Mouse (Mus musculus) neural tube, embryonic 15.5 days (tissue): ENCODE measurements around the gene Ttf2. TPM values are rescaled to one million over a fixed set of nuclear protein-coding genes. Genes with fewer than 3 reads are reported as not detected.

Source experiments
- ATAC-seq: fragments of 200-750 bp; cut with Nextera tagmentation; 2 replicates; pipeline ENCODE4 v1.8.0; 2017; ENCODE audit warnings: mild to moderate bottlenecking, moderate TSS enrichment, moderate library complexity; ENCODE audit not compliant: low FRiP score
- H3K27ac ChIP-seq: fragments of 300-500 bp; sonication (generic); replicated peaks from 2 replicates; pipeline ENCODE4 v1.5.1; 2015; ENCODE audit warnings: mild to moderate bottlenecking, inconsistent platforms
- H3K27me3 ChIP-seq: fragments of 300-500 bp; sonication (generic); replicated peaks from 2 replicates; pipeline ENCODE4 v1.6.1; 2015; ENCODE audit warnings: inconsistent platforms
- H3K36me3 ChIP-seq: fragments of 300-500 bp; sonication (generic); 2 replicates; pipeline ENCODE4 v1.6.1; 2015; ENCODE audit warnings: inconsistent platforms
- H3K4me1 ChIP-seq: fragments of 300-500 bp; sonication (generic); 2 replicates; pipeline ENCODE4 v1.6.1; 2015; ENCODE audit warnings: inconsistent platforms
- H3K4me2 ChIP-seq: fragments of 300-500 bp; sonication (generic); 2 replicates; pipeline ENCODE4 v1.6.1; 2015; ENCODE audit warnings: inconsistent platforms, mild to moderate bottlenecking, moderate library complexity
- H3K4me3 ChIP-seq: fragments of 300-500 bp; sonication (generic); replicated peaks from 2 replicates; pipeline ENCODE4 v1.5.1; 2015; ENCODE audit warnings: mild to moderate bottlenecking, inconsistent platforms
- H3K9ac ChIP-seq: fragments of 300-500 bp; sonication (generic); replicated peaks from 2 replicates; pipeline ENCODE4 v1.6.1; 2015; ENCODE audit warnings: mild to moderate bottlenecking, inconsistent platforms
- H3K9me3 ChIP-seq: fragments of 300-500 bp; sonication (generic); replicated peaks from 2 replicates; pipeline ENCODE4 v1.6.1; 2016; ENCODE audit warnings: inconsistent platforms
- WGBS: fragments of 180-500 bp; shearing (Covaris S2); methylation state at CpG from one replicate; pipeline ENCODE4 v1.1.7; 2015; ENCODE audit warnings: mixed read lengths; 5-methylcytosine and 5-hydroxymethylcytosine counted together
- polyA plus RNA-seq: library from polyadenylated mRNA; unstranded; fragments of >200 nt; fragmentation: Nextera tagmentation; extraction: Ambion mirVana; gene quantifications from 2 replicates; pipeline ENCODE4 v1.2.1, GENCODE M21; 2015

The Ttf2 gene
- polyA plus RNA-seq, 1 experiment from 2014 or later: 3.0 TPM

- Histone ChIP-seq H3K4me3 (no peak overlapping the region), H3K27me3 (no peaks in the 10 kb centered on the region), H3K36me3 (peaks cover 58% of the 10 kb centered on the region), H3K4me1 (peaks cover 7% of the 10 kb centered on the region), H3K4me2 (no peak overlapping the region), H3K9me3 (no peaks in the 10 kb centered on the region), H3K27ac (no peak overlapping the region), H3K9ac (no peak overlapping the region)
- 93% methylated on average over 23 of the region's 23 CpGs for WGBS
- no peak for ATAC-seq
Measured at GRCm38 (mm10) chr3:100931332-100932076, 38.0 kb downstream of the Ttf2 start.

DNA sequence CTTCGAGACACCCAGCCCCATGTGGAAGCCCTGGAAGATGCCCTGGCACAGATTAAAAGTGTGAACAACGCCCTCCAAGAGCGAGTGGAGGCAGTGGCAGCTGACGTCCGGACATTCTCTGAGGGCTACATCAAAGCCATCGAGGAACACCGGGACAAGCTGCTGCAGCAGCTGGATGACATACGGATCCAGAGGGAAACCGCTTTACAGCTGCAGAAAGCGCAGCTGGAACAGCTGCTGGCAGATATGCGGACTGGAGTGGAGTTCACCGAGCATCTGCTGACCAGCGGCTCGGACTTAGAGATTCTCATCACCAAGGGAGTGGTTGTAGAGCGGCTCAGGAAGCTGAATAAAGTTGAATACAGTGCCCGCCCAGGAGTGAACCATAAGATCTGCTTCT is 44.3 kb downstream of the Ttf2 start:
- H3K4me3 ChIP-seq: no peak overlapping the region
- H3K4me2 ChIP-seq: no peak overlapping the region
- ATAC-seq: no peak
- H3K4me1 ChIP-seq: peaks cover 51% of the 10 kb centered on the region
- no peaks in the 10 kb centered on the region for H3K9me3 ChIP-seq
- 86% methylated on average over 16 of the region's 16 CpGs for WGBS
- no peaks in the 10 kb centered on the region for H3K27me3 ChIP-seq
- H3K36me3 ChIP-seq: peaks cover 27% of the 10 kb centered on the region
- H3K9ac ChIP-seq: no peak overlapping the region
- no peak overlapping the region for H3K27ac ChIP-seq

DNA sequence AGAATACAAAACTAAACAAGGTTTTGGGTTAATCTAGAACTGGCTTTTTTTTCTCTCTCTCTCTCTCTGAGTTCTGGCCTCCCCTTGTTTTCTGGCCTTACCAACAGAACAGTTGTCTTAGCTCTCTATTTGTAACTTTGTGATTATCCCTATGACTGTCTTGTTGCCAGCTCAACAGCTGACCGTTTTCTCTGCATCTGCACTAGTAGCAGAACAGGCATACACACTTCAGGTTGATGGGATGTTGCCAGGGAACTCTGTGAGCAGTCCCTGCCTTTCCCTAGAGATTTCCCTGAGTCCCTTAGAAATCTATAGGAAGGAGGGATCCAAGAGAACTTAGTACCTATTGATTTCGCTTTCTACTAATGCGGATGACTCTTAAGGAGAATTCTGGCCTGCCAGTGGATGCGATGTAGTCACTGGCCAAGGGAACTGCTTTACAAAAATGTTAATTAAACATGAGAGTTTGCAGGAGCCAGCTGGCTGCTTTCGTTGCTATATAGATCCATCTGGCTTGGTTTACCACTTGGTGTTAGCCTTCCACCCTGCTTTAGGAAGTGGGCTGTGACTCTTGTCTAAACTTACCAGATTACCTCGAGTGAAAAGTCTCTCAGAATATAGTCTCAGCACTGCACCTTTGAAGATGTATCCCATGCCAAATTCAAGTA is 45.3 kb downstream of the Ttf2 start:
- Histone ChIP-seq H3K27me3 (no peaks in the 10 kb centered on the region), H3K27ac (no peak overlapping the region), H3K9ac (no peak overlapping the region), H3K4me3 (no peak overlapping the region), H3K9me3 (no peaks in the 10 kb centered on the region), H3K4me1 (peaks cover 51% of the 10 kb centered on the region), H3K4me2 (peak overlapping the region; percentile 67), H3K36me3 (peaks cover 18% of the 10 kb centered on the region)
- 74% methylated on average over 6 of the region's 6 CpGs for WGBS
- no peak for ATAC-seq

DNA sequence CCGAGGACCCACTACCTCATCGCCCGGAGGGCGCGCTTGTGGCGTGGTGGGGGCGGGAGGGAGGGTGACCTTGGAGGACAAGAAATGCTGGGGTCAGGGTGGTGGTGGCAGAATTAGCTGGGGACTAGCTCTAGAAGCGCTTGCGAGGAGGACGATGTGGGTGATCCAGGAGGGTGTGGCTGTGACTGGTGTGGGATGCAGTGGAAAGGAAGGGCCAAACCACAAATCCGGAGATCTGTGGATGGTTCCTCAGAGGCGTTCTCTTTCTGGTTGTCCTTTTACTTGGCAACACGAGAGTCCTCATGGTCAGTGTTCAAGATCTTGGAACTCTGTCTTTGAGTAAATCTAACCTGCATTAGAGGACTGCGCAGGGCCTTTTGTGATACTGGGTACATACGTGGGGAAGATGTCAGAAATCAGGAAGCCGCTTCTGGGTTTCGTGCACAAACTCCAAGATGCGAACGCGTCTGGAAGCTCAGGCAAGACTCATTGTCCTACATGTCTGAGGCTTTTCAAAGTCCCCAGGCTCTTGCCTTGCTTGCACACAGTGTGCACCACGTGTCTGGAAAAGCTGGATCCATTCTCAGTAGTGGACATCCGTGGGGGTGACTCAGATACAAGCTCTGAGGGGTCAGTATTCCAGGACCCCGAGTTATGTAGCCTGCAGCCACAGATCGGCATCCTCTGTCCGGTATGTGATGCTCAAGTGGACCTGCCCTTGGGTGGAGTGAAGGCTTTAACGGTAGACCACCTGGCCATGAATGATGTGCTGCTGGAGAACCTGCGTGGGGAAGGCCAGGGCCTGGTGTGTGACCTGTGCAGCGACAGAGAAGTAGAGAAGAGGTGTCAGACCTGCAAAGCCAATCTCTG is 46.7 kb downstream of the Ttf2 start:
- ATAC-seq: peak; percentile 65
- Histone ChIP-seq H3K4me1 (peaks cover 51% of the 10 kb centered on the region), H3K27ac (peak overlapping the region; percentile 82), H3K27me3 (no peaks in the 10 kb centered on the region), H3K9ac (peak overlapping the region; percentile 64), H3K4me2 (peak overlapping the region; percentile 67), H3K36me3 (0 out of 2 replicates have a peak, but pooled peaks cover 6% of the 10 kb centered on the region), H3K9me3 (no peaks in the 10 kb centered on the region), H3K4me3 (peak overlapping the region; percentile 50)
- WGBS: 40% methylated on average over 28 of the region's 28 CpGs

- peak; percentile 99 for ATAC-seq
- 0 out of 2 replicates have a peak, but pooled peaks cover 6% of the 10 kb centered on the region for H3K36me3 ChIP-seq
- under 1% methylated on average over 39 of the region's 39 CpGs for WGBS
- peak within 1 kb of the TSS; percentile 64 for H3K9ac ChIP-seq
- H3K4me1 ChIP-seq: peaks cover 50% of the 10 kb centered on the region
- no peaks in the 10 kb centered on the region for H3K9me3 ChIP-seq
- H3K27me3 ChIP-seq: no peaks in the 10 kb centered on the region
- H3K4me3 ChIP-seq: peak within 1 kb of the TSS; percentile 50
- H3K27ac ChIP-seq: peak within 1 kb of the TSS; percentile 82
- H3K4me2 ChIP-seq: peak within 1 kb of the TSS; percentile 67
Measured at GRCm38 (mm10) chr3:100921825-100922505, 47.5 kb downstream of the Ttf2 start, which contains the start of gene Trim45. Gene Trim45, plus strand, starts transcription at chr3:100922202.

GRCm38 (mm10) chr3:100920611-100921140 is 48.8 kb downstream of the Ttf2 start:
- WGBS: 85% methylated on average over 9 of the region's 9 CpGs
- H3K4me1 ChIP-seq: peaks cover 38% of the 10 kb centered on the region
- no peak overlapping the region for H3K4me2 ChIP-seq
- H3K9ac ChIP-seq: no peak overlapping the region
- no peaks in the 10 kb centered on the region for H3K9me3 ChIP-seq
- no peak overlapping the region for H3K4me3 ChIP-seq
- no peak overlapping the region for H3K27ac ChIP-seq
- H3K36me3 ChIP-seq: 0 out of 2 replicates have a peak, but pooled peaks cover 6% of the 10 kb centered on the region
- no peaks in the 10 kb centered on the region for H3K27me3 ChIP-seq
- ATAC-seq: no peak

DNA sequence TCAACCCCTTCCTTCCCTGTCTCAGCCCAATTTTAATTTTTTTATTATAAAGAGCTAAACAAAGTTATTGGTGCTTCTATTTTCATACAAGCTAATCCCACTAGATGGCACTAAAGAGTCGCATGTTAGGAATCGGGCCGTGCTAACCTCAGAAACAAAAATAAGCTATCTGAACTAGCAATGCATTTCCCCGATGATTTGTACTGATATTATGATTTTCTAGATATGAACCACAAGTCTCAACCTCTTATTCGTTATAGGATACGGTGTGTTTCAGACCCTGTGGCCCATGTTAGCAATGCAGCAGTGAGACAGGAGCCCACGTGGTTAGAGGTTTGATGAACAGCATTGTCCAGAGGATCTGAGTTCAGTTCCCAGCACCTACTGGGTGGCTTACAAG is 52.6 kb downstream of the Ttf2 start:
- Histone ChIP-seq H3K4me3 (no peak overlapping the region), H3K36me3 (no peaks in the 10 kb centered on the region), H3K9me3 (no peaks in the 10 kb centered on the region), H3K4me2 (no peak overlapping the region), H3K9ac (no peak overlapping the region), H3K27me3 (no peaks in the 10 kb centered on the region), H3K27ac (no peak overlapping the region), H3K4me1 (peaks cover 9% of the 10 kb centered on the region)
- 18% methylated on average over 7 of the region's 7 CpGs for WGBS
- no peak for ATAC-seq

GRCm38 (mm10) chr3:100911498-100912213 is 57.8 kb downstream of the Ttf2 start:
- 72% methylated on average over 7 of the region's 7 CpGs for WGBS
- no peak for ATAC-seq

DNA sequence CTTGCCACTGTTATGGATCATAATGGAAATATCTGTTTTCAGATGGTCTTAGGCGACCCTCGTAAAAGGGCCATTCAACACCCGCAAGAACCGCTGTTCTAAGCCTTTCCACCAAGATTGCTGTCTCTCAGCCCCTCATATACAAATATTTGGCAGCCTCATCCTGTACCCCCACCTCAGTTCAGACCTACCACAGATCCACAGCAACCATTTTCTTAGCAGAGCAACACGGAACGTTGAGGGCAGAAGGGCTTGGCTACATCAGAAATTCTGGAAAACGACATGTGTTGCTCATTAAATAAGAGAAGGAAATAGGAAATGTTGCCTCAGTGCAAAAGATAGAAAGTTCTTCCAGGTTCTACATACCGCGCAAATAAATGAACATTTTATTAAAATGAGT is 58.4 kb downstream of the Ttf2 start:
- no peak for ATAC-seq
- H3K4me3 ChIP-seq: no peak overlapping the region

More at GRCm38 (mm10) chr3:100911498-100912213, 57.8 kb downstream of the Ttf2 start:
- Histone ChIP-seq H3K27ac (no peak overlapping the region), H3K9ac (no peak overlapping the region), H3K9me3 (no peaks in the 10 kb centered on the region), H3K27me3 (no peaks in the 10 kb centered on the region), H3K4me1 (peaks cover 13% of the 10 kb centered on the region), H3K4me3 (no peak overlapping the region), H3K4me2 (no peak overlapping the region), H3K36me3 (no peaks in the 10 kb centered on the region)

GRCm38 (mm10) chr3:100910621-100911020 is 58.8 kb downstream of the Ttf2 start:
- Histone ChIP-seq H3K4me1 (peaks cover 13% of the 10 kb centered on the region), H3K27me3 (no peaks in the 10 kb centered on the region), H3K9ac (no peak overlapping the region), H3K4me3 (no peak overlapping the region), H3K9me3 (no peaks in the 10 kb centered on the region), H3K36me3 (no peaks in the 10 kb centered on the region), H3K27ac (no peak overlapping the region), H3K4me2 (no peak overlapping the region)
- no peak for ATAC-seq
- 45% methylated on average over 5 of the region's 5 CpGs for WGBS

More for the DNA sequence above, 58.4 kb downstream of the Ttf2 start:
- H3K27me3 ChIP-seq: no peaks in the 10 kb centered on the region
- H3K9me3 ChIP-seq: no peaks in the 10 kb centered on the region
- no peak overlapping the region for H3K4me2 ChIP-seq
- no peak overlapping the region for H3K27ac ChIP-seq
- 77% methylated on average over 9 of the region's 9 CpGs for WGBS
- no peak overlapping the region for H3K9ac ChIP-seq
- H3K4me1 ChIP-seq: peaks cover 13% of the 10 kb centered on the region
- H3K36me3 ChIP-seq: no peaks in the 10 kb centered on the region
